Mouse (Mus musculus): ENCODE measurements around the gene Ccnd3.

GRCm38 (mm10) chr17:47508012-47508608, 3.3 kb downstream of the Ccnd3 start:
- TF ChIP-seq SIN3A (IDR thresholded peaks at IDR 0.05; ENCODE audit: low read length) (peak; percentile 98), ZNF384 (IDR thresholded peaks at IDR 0.05; ENCODE audit: low read depth, low read length) (no peak), GATA1 (IDR thresholded peaks at IDR 0.05; ENCODE audit: low read depth, low read length) (0 out of 2 replicates have a peak, but pooled peaks have one; percentile 31), TCF12 (IDR thresholded peaks at IDR 0.05; ENCODE audit: low read depth, low read length) (peak; percentile 10; the same call in 1 of the 2 replicates), NRF1 (IDR thresholded peaks at IDR 0.05; ENCODE audit: insufficient read depth, low read depth, low read length, poor library complexity, severe bottlenecking) (peak; percentile 90), CHD1 (IDR thresholded peaks at IDR 0.05; ENCODE audit: low read depth, low read length) (no peak), POLR2A (IDR thresholded peaks at IDR 0.05; ENCODE audit: control insufficient read depth in 1 of 2, insufficient read depth in 1 of 2, low read depth in 1 of 2, low read length in 2 of 2, poor library complexity in 1 of 2) (peak in 1 of 2 experiments; percentile 51; a peak in 2 of 4 replicates), MXI1 (IDR thresholded peaks at IDR 0.05; ENCODE audit: low read depth, low read length) (peak; percentile 93), ELF1 (IDR thresholded peaks at IDR 0.05; ENCODE audit: low read depth, low read length) (peak; percentile 7; the same call in 1 of the 2 replicates)

All from MEL (cell line).